Mouse (Mus musculus) layer of hippocampus, adult 2 months (tissue): ENCODE data around the gene Opa3. TPM values are rescaled to one million over a fixed set of nuclear protein-coding genes. Genes with fewer than 3 reads are reported as not detected.

ENCODE experiments used
- DNase-seq, 2 experiments: peaks; one replicate each; pipeline ENCODE4 v3.0.0; 2022; ENCODE audit warnings: low spot score in 2 of 2
- H3K27ac ChIP-seq: fragments of 200-600 bp; 2 replicates; pipeline ENCODE4 v1.8.1; 2022
- H3K4me3 ChIP-seq: fragments of 200-600 bp; 2 replicates; pipeline ENCODE4 v1.8.1; 2022; ENCODE audit warnings: mild to moderate bottlenecking
- CTCF ChIP-seq: fragments of 200-600 bp; conservative IDR thresholded peaks from 2 replicates; pipeline ENCODE4 v1.8.1; 2022; ENCODE audit warnings: antibody characterized with exemption, mild to moderate bottlenecking, moderate library complexity
- microRNA-seq, 2 experiments: library from miRNA; unstranded; fragments of <30 nt; microRNA quantifications; one replicate each; pipeline ENCODE4 v1.2.0; 2021
- total RNA-seq, 2 experiments: library from RNA; stranded (reverse); gene quantifications; 2 replicates each; pipeline ENCODE4 v1.2.3; 2021

Opa3 gene
- total RNA-seq, 2 experiments from 2014 or later, result 37.4 to 38.7 TPM

GRCm38 (mm10) chr7:19301461-19302263 is 73.5 kb downstream of the Opa3 start:
- TF ChIP-seq CTCF, result no peak
- Histone ChIP-seq H3K4me3 (peak overlapping the region; percentile 67), H3K27ac (peak overlapping the region; percentile 94)
- DNase-seq, result no peak

DNA sequence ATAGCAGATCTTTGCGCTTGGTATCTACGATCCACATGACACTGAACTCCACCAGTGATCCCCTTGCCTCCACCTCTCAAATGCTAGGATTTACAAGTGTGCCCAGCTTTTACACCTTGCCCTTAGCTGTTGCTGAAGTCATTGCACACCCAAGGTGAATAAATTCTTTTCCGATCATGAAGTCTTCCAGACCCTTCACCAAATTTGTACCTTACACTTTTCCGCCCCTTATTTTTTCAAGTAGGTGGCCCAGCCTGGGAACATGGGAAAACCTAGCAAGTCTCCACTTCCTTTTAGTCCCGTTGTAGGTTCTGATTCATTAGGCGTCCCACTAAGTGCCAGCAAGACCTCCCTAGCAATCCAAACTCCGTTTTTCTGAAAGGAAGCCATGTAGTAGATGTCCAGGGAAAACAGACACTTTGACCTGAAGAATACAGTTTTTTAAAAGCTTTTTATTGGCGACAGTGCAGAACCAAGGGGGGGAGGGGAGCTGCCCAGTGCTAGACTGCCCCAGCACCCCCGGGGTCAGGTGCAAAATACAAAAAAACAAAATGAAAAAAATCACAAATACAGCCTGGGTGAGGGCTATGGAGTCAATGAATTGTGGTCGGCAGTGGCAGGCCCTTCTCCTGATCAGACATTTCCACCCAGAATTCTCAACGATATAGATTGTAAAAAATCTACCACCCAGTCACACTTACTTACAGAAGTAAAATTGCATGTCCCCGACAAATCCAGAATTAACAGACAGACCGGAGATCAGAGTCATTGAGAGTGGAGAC is 74.3 kb downstream of the Opa3 start:
- TF ChIP-seq CTCF, result no peak
- no peak for DNase-seq
- Histone ChIP-seq H3K27ac (no peak overlapping the region), H3K4me3 (no peak overlapping the region)

GRCm38 (mm10) chr7:19303046-19303305 is 74.8 kb downstream of the Opa3 start:
- no peak for TF ChIP-seq CTCF
- DNase-seq, result no peak
- Histone ChIP-seq H3K4me3 (no peak overlapping the region), H3K27ac (no peak overlapping the region)

- DNase-seq, result peak in 1 of 2 experiments; percentile 83
- peak; percentile 94 for TF ChIP-seq CTCF
Observed at GRCm38 (mm10) chr7:19303770-19304169, 75.6 kb downstream of the Opa3 start.

DNA sequence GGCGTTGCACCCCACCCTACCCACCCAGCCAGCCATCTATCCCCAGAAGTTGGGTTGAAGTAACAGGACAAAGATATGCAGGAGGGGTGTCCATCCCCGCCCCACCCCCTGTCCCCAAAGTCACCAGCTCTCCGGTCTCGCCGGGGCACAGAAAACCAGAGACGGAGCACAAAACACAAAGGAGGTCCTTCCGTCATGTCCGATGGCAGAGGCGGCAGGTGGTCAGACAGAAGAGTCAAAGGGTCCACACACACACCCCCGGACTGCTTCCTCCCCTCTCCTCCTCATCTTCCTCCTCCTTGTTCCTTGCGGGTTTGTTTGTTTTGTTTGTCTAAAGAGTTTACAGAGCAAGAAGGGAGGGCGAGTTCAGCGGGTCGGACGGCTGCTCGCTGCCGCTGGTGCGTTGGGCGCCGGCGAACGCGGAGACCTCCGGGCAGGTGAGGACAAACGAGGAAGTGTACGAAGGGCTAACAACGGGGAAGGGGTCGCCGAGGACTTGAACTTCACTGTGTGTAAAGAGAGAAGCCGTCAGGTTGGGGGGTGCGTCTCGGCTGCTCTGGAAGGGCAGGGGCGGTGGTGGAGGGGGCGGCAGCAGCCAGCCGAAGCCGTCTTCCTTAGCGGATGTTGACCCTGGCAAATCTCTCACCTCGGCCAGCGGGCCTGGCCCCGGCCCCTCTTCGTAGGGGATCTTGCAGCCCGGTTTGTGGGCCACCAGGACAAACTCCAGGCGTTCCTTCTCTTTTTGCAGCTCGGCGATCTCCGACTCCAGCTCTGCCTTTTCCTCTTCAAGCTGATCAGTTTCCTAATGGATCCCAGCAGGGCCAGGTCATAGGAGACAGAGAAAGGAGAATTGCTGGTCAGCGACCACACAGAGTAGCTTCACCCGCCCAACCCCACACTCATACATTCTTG is 76.6 kb downstream of the Opa3 start:
- peak overlapping the region; percentile 33 for H3K4me3 ChIP-seq
- no peak overlapping the region for H3K27ac ChIP-seq
- TF ChIP-seq CTCF, result no peak
- no peak for DNase-seq

More at GRCm38 (mm10) chr7:19303770-19304169, 75.6 kb downstream of the Opa3 start:
- peak overlapping the region; percentile 15; the same call in 1 of the 2 replicates for H3K4me3 ChIP-seq
- no peak overlapping the region for H3K27ac ChIP-seq

DNA sequence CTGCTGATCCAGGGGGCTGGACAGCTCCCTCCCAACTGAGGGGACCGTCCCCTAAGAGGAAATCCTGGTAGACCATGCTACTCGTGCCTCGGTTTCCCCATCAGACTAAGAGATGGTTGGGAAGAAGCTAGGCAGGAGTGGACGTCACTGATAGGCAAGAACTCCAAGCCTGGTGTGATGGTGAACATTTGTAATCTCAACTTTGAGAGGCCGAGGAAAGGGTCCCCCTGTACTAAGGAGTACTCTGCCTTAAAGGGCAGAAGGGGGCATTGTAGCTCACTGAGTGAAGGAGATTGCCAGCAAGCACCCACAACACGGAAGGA is 77.2 kb downstream of the Opa3 start:
- DNase-seq, result no peak
- no peak for TF ChIP-seq CTCF
- Histone ChIP-seq H3K4me3 (no peak overlapping the region), H3K27ac (no peak overlapping the region)

Small RNA genes lying within 50 kb of the gene (microRNA-seq; reads per million reads assigned to microRNA genes)
- 9,961 to 10,803 reads per million in 2 experiments for gene Mir330

Other genes starting within 250 kb of the Opa3 start
- under 1 TPM; 0.54 to 0.66 TPM for gene Nanos2, start 240.9 kb upstream of the Opa3 start, total RNA-seq
- 10 to 100 TPM; 44.0 to 46.4 TPM for gene Mypop, start 237.1 kb upstream of the Opa3 start, total RNA-seq
- 10 to 100 TPM; 52.7 to 56.3 TPM for gene Irf2bp1, start 224.3 kb upstream of the Opa3 start, total RNA-seq
- not detected for gene Foxa3, start 204.8 kb upstream of the Opa3 start, total RNA-seq
- 100 to 1,000 TPM; 112 to 114 TPM for gene Sympk, start 204.0 kb upstream of the Opa3 start, total RNA-seq
- under 1 TPM in 1 of 2 experiments, not detected in 1; 0.20 TPM for gene Rsph6a, start 173.6 kb upstream of the Opa3 start, total RNA-seq
- 100 to 1,000 TPM; 154 TPM for gene Dmwd, start 152.1 kb upstream of the Opa3 start, total RNA-seq
- gene Dmpk, start 144.5 kb upstream of the Opa3 start, total RNA-seq, result 10 to 100 TPM; 38.8 to 56.8 TPM
- gene Six5, start 133.7 kb upstream of the Opa3 start, total RNA-seq, result 1 to 10 TPM; 2.4 to 2.8 TPM
- under 1 TPM; 0.33 to 0.71 TPM for gene Gm4969, start 110.0 kb upstream of the Opa3 start, total RNA-seq
- gene Fbxo46, start 108.5 kb upstream of the Opa3 start, total RNA-seq, result 10 to 100 TPM; 12.5 to 13.1 TPM
- gene Qpctl, start 79.0 kb upstream of the Opa3 start, total RNA-seq, result 10 to 100 TPM; 17.6 to 18.4 TPM
- gene Snrpd2, start 78.6 kb upstream of the Opa3 start, total RNA-seq, result 10 to 100 TPM; 76.0 to 80.5 TPM
- 1 to 10 TPM in 1 of 2 experiments, under 1 TPM in 1; 0.87 to 1.2 TPM for gene Gipr, start 62.2 kb upstream of the Opa3 start, total RNA-seq
- gene Eml2, start 51.9 kb upstream of the Opa3 start, total RNA-seq, result 100 to 1,000 TPM; 159 to 162 TPM
- 1 to 10 TPM; 1.6 to 2.5 TPM for gene Gpr4, start 15.8 kb upstream of the Opa3 start, total RNA-seq
- 10 to 100 TPM; 15.7 to 17.1 TPM for gene Vasp, start 43.5 kb downstream of the Opa3 start, total RNA-seq
- gene Ppm1n, start 51.7 kb downstream of the Opa3 start, total RNA-seq, result not detected
- 10 to 100 TPM; 90.3 to 92.7 TPM for gene Rtn2, start 54.3 kb downstream of the Opa3 start, total RNA-seq
- gene Fosb, start 81.7 kb downstream of the Opa3 start, total RNA-seq, result 10 to 100 TPM; 12.8 to 14.1 TPM
- 10 to 100 TPM; 51.7 to 51.9 TPM for gene Ercc1, start 116.4 kb downstream of the Opa3 start, total RNA-seq
- gene Cd3eap, start 131.1 kb downstream of the Opa3 start, total RNA-seq, result 10 to 100 TPM; 18.1 to 19.5 TPM
- gene Ppp1r13l, start 131.4 kb downstream of the Opa3 start, total RNA-seq, result 1 to 10 TPM; 6.1 to 6.9 TPM
- gene Ercc2, start 153.7 kb downstream of the Opa3 start, total RNA-seq, result 10 to 100 TPM; 36.4 to 36.5 TPM
- gene Klc3, start 175.8 kb downstream of the Opa3 start, total RNA-seq, result 1 to 10 TPM; 3.2 to 3.5 TPM
- gene Ckm, start 176.4 kb downstream of the Opa3 start, total RNA-seq, result not detected
- gene Mark4, start 230.5 kb downstream of the Opa3 start, total RNA-seq, result 10 to 100 TPM; 92.9 to 99.6 TPM
- gene Exoc3l2, start 235.0 kb downstream of the Opa3 start, total RNA-seq, result under 1 TPM; 0.10 to 0.38 TPM